Comparison of ENCODE assay signal across 8 mouse cellular contexts in genomic region chr17:83850458-83850857, GRCm38 (mm10). TPM values are rescaled to one million over a fixed set of nuclear protein-coding genes. Genes with fewer than 3 reads are reported as not detected.
A peak's percentile ranks its signal among the peaks of the same experiment; 100 is the strongest.
DNase-seq lines count a peak whose midpoint lies in the region.

No protein-coding gene starts in this region.

- WGBS in hindbrain, embryonic 10.5 days: 15% methylated on average over 9 of the region's 9 CpGs

- no peaks in the 10 kb centered on the region for H3K36me3 ChIP-seq in hindbrain, embryonic 10.5 days

- 0 out of 2 replicates have a peak overlapping the region, but pooled peaks have one; percentile 18 for H3K27ac ChIP-seq in hindbrain, embryonic 10.5 days

- no peaks in the 10 kb centered on the region for H3K9me3 ChIP-seq in hindbrain, embryonic 10.5 days

- H3K4me3 ChIP-seq in hindbrain, embryonic 10.5 days: no peak overlapping the region

- H3K4me1 ChIP-seq in hindbrain, embryonic 10.5 days (replicated peaks): peaks cover 15% of the 10 kb centered on the region

- 0 out of 2 replicates have a peak, but pooled peaks cover 4% of the 10 kb centered on the region for H3K27me3 ChIP-seq in hindbrain, embryonic 10.5 days (ENCODE audit: insufficient read depth, poor library complexity, severe bottlenecking)

- DNase-seq in NIH3T3 (ENCODE audit: low read depth): peak; percentile 95
- DNase-seq in cerebellum, adult 18-20 months: peak; percentile 87 to 94
- peak; percentile 73 to 98 for DNase-seq in frontal cortex, adult 2 months (ENCODE audit: extremely low spot score in 1 of 2, low spot score in 1 of 2)
- DNase-seq in hindbrain, embryonic 10.5 days (ENCODE audit: low spot score): peak; percentile 90
- peak; percentile 88 to 91 for DNase-seq in layer of hippocampus, postnatal 14 days (ENCODE audit: low spot score in 2 of 2)
- DNase-seq in lung, postnatal 4 days: peak; percentile 80 to 91
- DNase-seq in right cerebral cortex, postnatal 10 days (ENCODE audit: low spot score in 2 of 2): peak; percentile 86 to 92
- DNase-seq in urinary bladder, postnatal 14 days (ENCODE audit: low spot score): peak; percentile 90

RNA-seq across cellular contexts. Expression of gene Haao, which starts 2.7 kb away (rescaled TPM):
- 0.11 and 0.16 TPM in 2 replicates for polyA plus RNA-seq in frontal cortex, adult 2 months (2012; rRNA removed)
- polyA plus RNA-seq in hindbrain, embryonic 10.5 days (2016; fragmentation: Nextera tagmentation; extraction: Ambion mirVana): 0.41 and 0.54 TPM in 2 replicates
- not detected for total RNA-seq in layer of hippocampus, postnatal 14 days (2021)
